Mouse (Mus musculus) hindbrain, postnatal 0 days (tissue): ENCODE results near the gene Snrnp27. TPM values are rescaled to one million over a fixed set of nuclear protein-coding genes. Genes with fewer than 3 reads are reported as not detected.

ENCODE experiments used
- ATAC-seq: fragments of 200-750 bp; cut with Nextera tagmentation; 2 replicates; pipeline ENCODE4 v1.8.0; 2017; ENCODE audit warnings: mild to moderate bottlenecking, moderate TSS enrichment, moderate library complexity
- DNase-seq: peaks from one replicate; pipeline ENCODE4 v3.0.0-alpha.2; 2015; ENCODE audit warnings: low spot score
- H3K27ac ChIP-seq: fragments of 300-500 bp; sonication (generic); 2 replicates; pipeline ENCODE4 v1.5.1; 2014; ENCODE audit warnings: mild to moderate bottlenecking
- H3K27me3 ChIP-seq: fragments of 300-500 bp; sonication (generic); 2 replicates; pipeline ENCODE4 v1.6.1; 2014; ENCODE audit warnings: low read length, mixed read lengths; ENCODE audit not compliant: insufficient read depth
- H3K36me3 ChIP-seq: fragments of 300-500 bp; sonication (generic); 2 replicates; pipeline ENCODE4 v1.6.1; 2014; ENCODE audit warnings: low read length, mixed read lengths; ENCODE audit not compliant: insufficient read depth
- H3K4me1 ChIP-seq: fragments of 300-500 bp; sonication (generic); 2 replicates; pipeline ENCODE4 v1.6.1; 2014; ENCODE audit warnings: antibody characterized with exemption, low read length, mixed read lengths; ENCODE audit not compliant: insufficient read depth
- H3K4me2 ChIP-seq: fragments of 300-500 bp; sonication (generic); 2 replicates; pipeline ENCODE4 v1.6.1; 2014; ENCODE audit warnings: low read depth, mild to moderate bottlenecking, low read length, moderate library complexity, mixed read lengths
- H3K4me3 ChIP-seq: fragments of 300-500 bp; sonication (generic); 2 replicates; pipeline ENCODE4 v1.5.1; 2014; ENCODE audit warnings: low read length
- H3K9ac ChIP-seq: fragments of 300-500 bp; sonication (generic); replicated peaks from 2 replicates; pipeline ENCODE4 v1.6.1; 2014; ENCODE audit warnings: mild to moderate bottlenecking, low read length, moderate library complexity, mixed read lengths
- H3K9me3 ChIP-seq: fragments of 300-500 bp; sonication (generic); 2 replicates; pipeline ENCODE4 v1.6.1; 2016; ENCODE audit warnings: low read length, mixed read lengths
- CTCF ChIP-seq: IDR thresholded peaks from 2 replicates; pipeline ENCODE4 v1.5.1; 2016; ENCODE audit warnings: antibody characterized with exemption, control low read depth, low read depth
- WGBS: fragments of 180-500 bp; shearing (Covaris S2); extraction: QIAGEN DNeasy Blood & Tissue Kit; methylation state at CpG from one replicate; pipeline ENCODE4 v1.1.7; 2014; 5-methylcytosine and 5-hydroxymethylcytosine counted together
- polyA plus RNA-seq: library from polyadenylated mRNA; unstranded; fragments of >200 nt; fragmentation: Nextera tagmentation; extraction: Ambion mirVana; gene quantifications from 2 replicates; pipeline ENCODE4 v1.2.1, GENCODE M21; 2015
- total RNA-seq: library from RNA; depleted of rRNA; stranded (reverse); fragments of >200 nt; gene quantifications from 2 replicates; pipeline ENCODE4 v1.2.3, GENCODE M21; 2014

Gene Snrnp27
- total and polyA plus RNA-seq, 2 experiments from 2014 or later, result 21.6 to 107 TPM

GRCm38 (mm10) chr6:86708072-86708774 is 23.9 kb upstream of the Snrnp27 start:
- H3K27ac ChIP-seq, result no peak overlapping the region
- ATAC-seq (no peak), DNase-seq (no peak)
- WGBS, result 86% methylated on average over 4 of the region's 4 CpGs
- no peak overlapping the region for H3K4me3 ChIP-seq
- H3K9ac ChIP-seq, result no peak overlapping the region
- no peak for TF ChIP-seq CTCF
- H3K4me2 ChIP-seq, result no peak overlapping the region
- H3K4me1 ChIP-seq, result no peaks in the 10 kb centered on the region
- peaks cover 63% of the 10 kb centered on the region for H3K36me3 ChIP-seq
- H3K27me3 ChIP-seq, result no peaks in the 10 kb centered on the region
- no peaks in the 10 kb centered on the region for H3K9me3 ChIP-seq

DNA sequence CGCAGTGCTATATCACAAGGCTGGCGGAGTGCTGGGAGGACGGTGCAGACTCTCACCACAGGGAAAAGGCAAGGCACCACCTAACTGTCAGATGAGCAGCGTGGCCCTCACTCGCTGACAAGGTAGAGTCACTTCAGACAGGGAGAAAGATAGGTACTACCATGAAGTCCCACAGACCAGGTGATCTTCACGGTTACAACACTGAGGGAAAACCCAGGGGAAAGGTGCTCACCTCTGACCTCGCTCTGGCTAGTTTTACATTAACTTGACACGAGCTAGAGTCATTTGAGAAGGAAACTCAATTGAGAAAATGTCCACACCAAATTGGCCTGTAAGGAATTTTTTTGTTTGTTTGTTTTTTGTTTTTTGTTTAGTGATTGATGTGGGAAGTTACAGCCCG is 18.3 kb upstream of the Snrnp27 start:
- no peak for TF ChIP-seq CTCF
- no peaks in the 10 kb centered on the region for H3K4me1 ChIP-seq
- DNase-seq (no peak), ATAC-seq (no peak)
- peaks cover 80% of the 10 kb centered on the region for H3K36me3 ChIP-seq
- no peak overlapping the region for H3K4me3 ChIP-seq
- no peaks in the 10 kb centered on the region for H3K9me3 ChIP-seq
- H3K4me2 ChIP-seq, result no peak overlapping the region
- no peaks in the 10 kb centered on the region for H3K27me3 ChIP-seq
- WGBS, result 89% methylated on average over 9 of the region's 9 CpGs
- no peak overlapping the region for H3K9ac ChIP-seq
- H3K27ac ChIP-seq, result no peak overlapping the region

DNA sequence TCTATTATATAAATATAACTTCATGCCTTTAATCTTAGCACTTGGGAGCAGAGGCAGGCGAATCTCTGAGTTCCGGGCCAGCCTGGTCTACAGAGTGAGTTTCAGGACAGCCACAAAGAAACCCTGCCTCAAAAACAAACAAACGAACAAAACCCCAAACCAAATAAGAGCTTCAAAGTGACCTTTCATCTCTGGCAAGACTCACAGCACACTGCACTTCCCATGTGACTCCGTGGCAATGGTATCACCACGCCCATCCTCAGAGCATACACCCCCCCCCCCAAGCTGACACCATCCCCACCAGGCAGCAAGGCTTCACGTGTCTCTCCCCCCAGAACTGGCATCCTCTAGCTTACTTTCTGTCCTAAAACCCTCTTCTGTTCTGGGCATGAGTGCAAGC is 13.6 kb upstream of the Snrnp27 start:
- 83% methylated on average over 6 of the region's 6 CpGs for WGBS
- DNase-seq, result no peak
- no peak for TF ChIP-seq CTCF
- no peak overlapping the region for H3K4me3 ChIP-seq
- no peaks in the 10 kb centered on the region for H3K9me3 ChIP-seq
- peaks cover 54% of the 10 kb centered on the region for H3K36me3 ChIP-seq
- no peak overlapping the region for H3K27ac ChIP-seq
- no peak overlapping the region for H3K4me2 ChIP-seq
- no peak overlapping the region for H3K9ac ChIP-seq
- no peak for ATAC-seq
- no peaks in the 10 kb centered on the region for H3K4me1 ChIP-seq
- H3K27me3 ChIP-seq, result no peaks in the 10 kb centered on the region

- peaks cover 40% of the 10 kb centered on the region for H3K36me3 ChIP-seq
- no peak overlapping the region for H3K27ac ChIP-seq
- ATAC-seq (no peak), DNase-seq (no peak)
- H3K4me1 ChIP-seq, result no peaks in the 10 kb centered on the region
- H3K27me3 ChIP-seq, result no peaks in the 10 kb centered on the region
- H3K9me3 ChIP-seq, result no peaks in the 10 kb centered on the region
- 88% methylated on average over 10 of the region's 10 CpGs for WGBS
- no peak overlapping the region for H3K9ac ChIP-seq
- TF ChIP-seq CTCF, result no peak
- no peak overlapping the region for H3K4me3 ChIP-seq
- no peak overlapping the region for H3K4me2 ChIP-seq
These were observed 11.9 kb upstream of the Snrnp27 start for GRCm38 (mm10) chr6:86696213-86696612.

GRCm38 (mm10) chr6:86694465-86694864 is 10.1 kb upstream of the Snrnp27 start:
- no peaks in the 10 kb centered on the region for H3K9me3 ChIP-seq
- ATAC-seq (no peak), DNase-seq (peak; percentile 55)
- no peak overlapping the region for H3K27ac ChIP-seq
- peaks cover 34% of the 10 kb centered on the region for H3K36me3 ChIP-seq
- no peaks in the 10 kb centered on the region for H3K27me3 ChIP-seq
- H3K4me2 ChIP-seq, result no peak overlapping the region
- no peaks in the 10 kb centered on the region for H3K4me1 ChIP-seq
- no peak overlapping the region for H3K9ac ChIP-seq
- H3K4me3 ChIP-seq, result no peak overlapping the region
- peak; percentile 78 for TF ChIP-seq CTCF

DNA sequence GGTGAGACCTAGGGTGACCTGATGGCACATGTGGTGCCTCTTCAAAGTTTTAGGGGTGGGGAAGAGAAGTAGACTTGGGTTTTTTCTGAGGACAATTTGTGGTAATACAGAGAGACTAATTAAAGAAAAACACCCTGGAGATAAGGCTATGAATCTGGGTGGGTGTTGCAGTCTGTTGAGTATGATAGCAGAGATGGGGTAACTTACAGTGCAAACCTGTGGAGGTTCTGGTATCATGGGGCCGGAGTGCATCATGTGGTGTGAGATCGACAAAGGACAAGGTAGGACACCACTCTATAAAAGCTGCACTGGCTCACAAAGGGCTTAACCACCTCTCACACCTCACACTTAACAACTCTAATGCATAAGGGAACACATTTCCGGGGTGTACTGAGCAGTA is 5.3 kb upstream of the Snrnp27 start:
- Histone ChIP-seq H3K27me3 (no peaks in the 10 kb centered on the region), H3K9ac (no peak overlapping the region), H3K4me1 (no peaks in the 10 kb centered on the region), H3K4me3 (no peak overlapping the region), H3K9me3 (no peaks in the 10 kb centered on the region), H3K36me3 (peaks cover 22% of the 10 kb centered on the region; the same call in 1 of the 2 replicates), H3K4me2 (no peak overlapping the region), H3K27ac (no peak overlapping the region)
- ATAC-seq (no peak), DNase-seq (no peak)
- TF ChIP-seq CTCF, result no peak
- WGBS, result 93% methylated on average over 3 of the region's 3 CpGs

- ATAC-seq (no peak), DNase-seq (no peak)
- H3K36me3 ChIP-seq, result peaks cover 23% of the 10 kb centered on the region; the same call in 1 of the 2 replicates
- no peak for TF ChIP-seq CTCF
- no peaks in the 10 kb centered on the region for H3K9me3 ChIP-seq
- no peak overlapping the region for H3K9ac ChIP-seq
- no peak overlapping the region for H3K27ac ChIP-seq
- H3K4me1 ChIP-seq, result no peaks in the 10 kb centered on the region
- H3K4me3 ChIP-seq, result no peak overlapping the region
- no peaks in the 10 kb centered on the region for H3K27me3 ChIP-seq
- no peak overlapping the region for H3K4me2 ChIP-seq
- 70% methylated on average over 1 of the region's 1 CpGs for WGBS
These were observed 2.6 kb upstream of the Snrnp27 start for GRCm38 (mm10) chr6:86686971-86687370.
